Mouse (Mus musculus) heart, postnatal 10 days (tissue): ENCODE measurements around the gene Smc3. TPM values are rescaled to one million over a fixed set of nuclear protein-coding genes. Genes with fewer than 3 reads are reported as not detected.

Experiments
- DNase-seq, 2 experiments: peaks; one replicate each; pipeline ENCODE4 v3.0.0; 2021
- intact Hi-C: fragments of 180-260 bp; cut with DNase I; formaldehyde crosslinking; loops from one replicate; pipeline ENCODE4 v1.15.1; 2025
- total RNA-seq, 2 experiments: library from RNA; stranded (reverse); gene quantifications; 2 replicates each; pipeline ENCODE4 v1.2.3; 2021

Gene Smc3
- total RNA-seq, 2 experiments from 2014 or later: 26.3 to 29.6 TPM

DNA sequence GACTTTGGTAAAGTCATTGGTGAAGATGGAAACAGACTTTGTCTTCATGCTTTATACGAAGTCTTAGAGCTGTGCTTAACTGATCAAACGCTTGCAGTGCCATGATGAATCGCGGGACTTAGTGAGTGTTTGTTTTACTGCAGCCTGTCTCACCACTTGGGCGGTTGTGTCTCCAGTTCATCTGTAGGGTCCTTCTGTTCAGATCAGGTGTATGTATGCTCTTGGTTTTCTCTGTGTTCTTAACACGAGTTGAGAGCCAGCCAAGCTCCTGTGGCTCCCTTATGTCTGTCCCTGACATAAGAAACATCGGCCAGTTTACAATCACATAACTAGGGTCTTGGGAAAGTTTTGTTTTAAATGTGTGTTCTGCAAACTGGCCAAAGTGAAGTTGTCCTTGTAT, 79.8 kb downstream of the Smc3 start:
- intact Hi-C loops: loop anchor here (5.0 kb wide), 1 partner anchor 32 kb away; no protein-coding TSS in a partner anchor
- no peak for DNase-seq

DNA sequence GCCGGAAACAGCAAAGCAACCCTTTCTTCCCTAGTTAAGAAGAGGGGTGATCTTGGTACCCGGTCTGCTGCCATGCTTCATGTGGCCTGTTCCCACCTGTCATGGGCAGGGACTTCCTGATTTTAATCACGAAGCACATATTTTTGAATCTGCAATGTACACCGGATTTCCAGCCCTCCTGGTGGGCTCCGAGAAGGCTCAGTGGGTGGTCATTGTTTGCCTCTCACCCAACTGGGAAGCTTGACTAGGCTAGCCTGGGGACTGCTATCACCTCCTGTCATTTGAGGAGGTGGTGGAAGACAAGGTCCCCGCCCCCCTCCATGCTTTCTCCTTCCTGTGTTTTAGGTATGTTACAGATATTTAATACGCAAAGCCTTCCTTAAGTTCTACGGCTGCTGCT, 82.2 kb downstream of the Smc3 start:
- no peak for DNase-seq
- intact Hi-C loops: no loop called here

DNA sequence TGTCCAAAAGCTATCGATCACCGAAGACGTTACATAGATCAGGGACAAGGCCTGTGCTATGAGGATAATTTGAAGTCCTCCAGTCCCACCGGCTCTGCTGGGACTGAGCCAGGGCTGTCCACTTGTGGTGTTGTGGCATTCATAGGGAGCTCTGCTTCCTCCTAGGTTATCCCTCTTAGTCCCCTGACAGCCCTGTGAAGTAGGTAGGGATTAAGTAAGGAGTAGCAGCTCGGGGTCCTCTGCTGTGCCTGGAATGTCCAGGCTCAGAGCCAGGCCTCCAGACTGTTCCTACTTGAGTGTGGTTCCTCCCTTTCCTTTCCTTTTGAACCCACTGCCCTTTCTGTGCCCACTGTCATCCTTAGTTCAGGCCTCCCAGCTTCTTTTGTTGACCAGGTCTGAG, 87.4 kb downstream of the Smc3 start:
- intact Hi-C loops: no loop called here
- no peak for DNase-seq

DNA sequence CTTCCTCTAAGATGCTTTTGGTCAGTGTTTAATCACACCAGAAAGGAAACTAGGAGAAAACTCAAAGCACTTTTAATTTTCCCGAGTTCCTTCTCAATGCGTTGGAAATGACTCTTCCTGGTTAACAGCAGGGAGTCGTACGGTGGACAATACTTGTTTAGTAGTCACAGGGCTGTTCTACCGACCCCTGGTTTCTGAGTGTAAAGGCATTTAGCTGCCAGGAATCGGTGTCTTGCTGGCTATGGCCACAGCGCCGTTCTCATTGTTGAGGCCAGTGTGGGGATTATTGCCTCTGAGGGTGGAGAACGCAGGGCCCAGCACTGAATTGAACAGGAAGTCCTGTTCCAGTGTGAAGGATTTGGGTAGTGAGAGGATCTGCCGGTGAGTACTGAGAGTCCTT, 90.6 kb downstream of the Smc3 start:
- intact Hi-C loops: no loop called here
- no peak for DNase-seq

DNA sequence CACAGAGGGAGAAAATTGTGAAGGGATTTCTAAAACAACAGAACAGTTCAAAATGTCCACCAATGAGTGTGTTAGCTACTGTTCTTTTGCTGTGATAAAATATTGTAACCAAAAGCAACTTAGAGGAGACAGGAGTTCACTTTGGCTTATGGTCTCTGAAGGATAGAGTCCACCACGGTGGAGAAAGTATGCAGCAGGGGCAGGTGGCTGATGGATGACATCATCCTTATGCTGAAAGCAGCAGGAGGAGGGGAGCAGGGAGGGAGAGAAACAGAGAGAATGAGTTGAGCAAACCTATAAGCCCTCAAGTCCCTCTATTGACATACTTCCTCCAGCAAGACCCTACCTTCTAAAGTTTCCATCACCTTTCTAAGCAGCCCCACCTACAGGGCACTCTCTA, 93.8 kb downstream of the Smc3 start:
- no peak for DNase-seq
- intact Hi-C loops: no loop called here

Other genes starting within 250 kb of the Smc3 start
- gene Gm10197, start 228.6 kb upstream of the Smc3 start, total RNA-seq: not detected
- gene Smndc1, start 209.8 kb upstream of the Smc3 start, total RNA-seq: 10 to 100 TPM; 37.3 to 39.5 TPM
- gene Dusp5, start 71.3 kb upstream of the Smc3 start, total RNA-seq: 10 to 100 TPM; 10.3 to 14.2 TPM
- gene Nutf2-ps1, start 11.3 kb upstream of the Smc3 start, total RNA-seq: 100 to 1,000 TPM in 1 of 2 experiments, 10 to 100 TPM in 1; 81.9 to 104 TPM
- 100 to 1,000 TPM; 257 to 294 TPM for gene Rbm20, start 76.9 kb downstream of the Smc3 start, total RNA-seq